Comparison of ENCODE assay signal across 12 mouse cellular contexts in the genomic region with DNA sequence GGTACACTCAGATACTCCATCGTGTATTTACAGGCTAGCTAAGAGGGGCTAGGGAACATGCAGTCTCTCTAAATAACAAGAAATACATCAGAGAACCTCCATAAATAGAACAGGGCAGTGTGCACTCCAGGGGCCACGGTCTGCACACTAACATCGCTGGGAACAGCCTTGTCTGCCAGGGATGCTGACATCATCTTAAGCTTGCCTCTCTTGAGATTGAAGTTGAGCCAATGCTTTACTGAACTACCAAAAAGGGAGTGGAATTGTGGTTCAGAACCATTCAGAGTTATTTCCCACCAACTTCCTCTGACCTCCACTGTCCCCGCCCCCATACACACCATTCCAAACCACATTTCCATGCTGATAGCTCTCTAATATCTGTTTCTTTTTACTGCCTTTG.
DNase-seq lines count a peak whose midpoint lies in the region; ATAC-seq and TF ChIP-seq lines count a peak whose summit lies in the region.
"Had no signal": no experiment of that assay in that cellular context is flagged by ENCODE, and none has a peak within 500 bp of the region (broad histone marks: within the 10 kb centered on the region; RNA-seq: fewer than 3 reads in every experiment).

No protein-coding gene starts in this region.

- H3K4me3 ChIP-seq in kidney, embryonic 14.5 days (ENCODE audit: low read length): no peak overlapping the region
- no peak overlapping the region for H3K4me3 ChIP-seq in heart, embryonic 13.5 days
- no peak overlapping the region for H3K4me3 ChIP-seq in hindbrain, postnatal 0 days (ENCODE audit: low read length)
- H3K4me3 ChIP-seq: midbrain, embryonic 10.5 days had no signal

- ATAC-seq in kidney, embryonic 14.5 days (ENCODE audit: low FRiP score, low TSS enrichment): no peak
- no peak; the same call in 1 of the 2 replicates for ATAC-seq in heart, embryonic 13.5 days (ENCODE audit: extremely low read depth, insufficient number of reproducible peaks, low FRiP score, low TSS enrichment)
- ATAC-seq in hindbrain, postnatal 0 days: no peak
- ATAC-seq: intestine, postnatal 0 days had no signal

- no peak for TF ChIP-seq POLR2A in brain, embryonic 14.5 days (IDR thresholded peaks at IDR 0.05; ENCODE audit: borderline replicate concordance, extremely low read depth, insufficient read depth, insufficient read length, poor library complexity, severe bottlenecking)

- H3K4me1 ChIP-seq in kidney, embryonic 14.5 days (ENCODE audit: control insufficient read depth, insufficient read depth, low read length): no peaks in the 10 kb centered on the region
- peaks cover 18% of the 10 kb centered on the region for H3K4me1 ChIP-seq in heart, embryonic 13.5 days
- H3K4me1 ChIP-seq in hindbrain, postnatal 0 days (ENCODE audit: insufficient read depth, low read length): no peaks in the 10 kb centered on the region

- no peak overlapping the region for H3K4me2 ChIP-seq in kidney, embryonic 14.5 days (replicated peaks; ENCODE audit: low read depth, low read length)
- peak overlapping the region; percentile 9; the same call in 1 of the 2 replicates for H3K4me2 ChIP-seq in heart, embryonic 13.5 days
- no peak overlapping the region for H3K4me2 ChIP-seq in hindbrain, postnatal 0 days (ENCODE audit: low read depth, low read length)
- H3K4me2 ChIP-seq: liver, embryonic 11.5 days had no signal

- H3K9ac ChIP-seq in kidney, embryonic 14.5 days (ENCODE audit: low read depth, low read length): no peak overlapping the region
- no peak overlapping the region for H3K9ac ChIP-seq in heart, embryonic 13.5 days
- no peak overlapping the region for H3K9ac ChIP-seq in hindbrain, postnatal 0 days (replicated peaks; ENCODE audit: low read length)

- H3K9me3 ChIP-seq in kidney, embryonic 14.5 days (ENCODE audit: control insufficient read depth, low read length): no peaks in the 10 kb centered on the region
- H3K9me3 ChIP-seq in heart, embryonic 13.5 days: no peaks in the 10 kb centered on the region
- H3K9me3 ChIP-seq in hindbrain, postnatal 0 days (ENCODE audit: low read length): no peaks in the 10 kb centered on the region
- H3K9me3 ChIP-seq: midbrain, embryonic 10.5 days had no signal

- H3K36me3 ChIP-seq in kidney, embryonic 14.5 days (ENCODE audit: control insufficient read depth, insufficient read depth, low read length): no peaks in the 10 kb centered on the region
- H3K36me3 ChIP-seq in heart, embryonic 13.5 days: no peaks in the 10 kb centered on the region
- no peaks in the 10 kb centered on the region for H3K36me3 ChIP-seq in hindbrain, postnatal 0 days (ENCODE audit: insufficient read depth, low read length)
- H3K36me3 ChIP-seq: midbrain, embryonic 10.5 days had no signal

- H3K27ac ChIP-seq in kidney, embryonic 14.5 days (ENCODE audit: low read depth, low read length): no peak overlapping the region
- peak overlapping the region; percentile 79 for H3K27ac ChIP-seq in heart, embryonic 13.5 days (replicated peaks)
- no peak overlapping the region for H3K27ac ChIP-seq in hindbrain, postnatal 0 days
- H3K27ac ChIP-seq: midbrain, embryonic 10.5 days had no signal

- H3K27me3 ChIP-seq in kidney, embryonic 14.5 days (ENCODE audit: control insufficient read depth, insufficient read depth, low read length): no peaks in the 10 kb centered on the region
- H3K27me3 ChIP-seq in heart, embryonic 13.5 days (replicated peaks): no peaks in the 10 kb centered on the region
- H3K27me3 ChIP-seq in hindbrain, postnatal 0 days (ENCODE audit: insufficient read depth, low read length): no peaks in the 10 kb centered on the region

- peak; percentile 3 for DNase-seq in kidney, adult 9 months
- peak; percentile 20 for DNase-seq in brain, embryonic 14.5 days (ENCODE audit: low read depth)
- DNase-seq in lung, postnatal 10 days: peak; percentile 51
- no peak for DNase-seq in hindbrain, postnatal 0 days (ENCODE audit: low spot score)
- no peak for DNase-seq in thymus, postnatal 14 days
- DNase-seq in embryo, embryonic 10 days (ENCODE audit: low spot score): no peak
- DNase-seq: cerebellum, postnatal 14 days had no signal

- WGBS in kidney, embryonic 14.5 days: 81% methylated on average over 4 of the region's 4 CpGs
- WGBS in heart, embryonic 13.5 days: 27% methylated on average over 4 of the region's 4 CpGs
- 78% methylated on average over 4 of the region's 4 CpGs for WGBS in hindbrain, postnatal 0 days

- TF ChIP-seq CTCF in brain, embryonic 14.5 days (IDR thresholded peaks at IDR 0.05; ENCODE audit: borderline replicate concordance, extremely low read depth, insufficient read depth, insufficient read length): no peak
- TF ChIP-seq CTCF in hindbrain, postnatal 0 days (IDR thresholded peaks at IDR 0.05; ENCODE audit: low read depth): no peak

Comparison
In these comparisons a context has a peak if more than half of its experiments do, and no peak if none do; other contexts are left out.
1. DNase-seq: peak in kidney, adult 9 months (single experiment), brain, embryonic 14.5 days (single experiment) and lung, postnatal 10 days (single experiment); none in hindbrain, postnatal 0 days (single experiment), thymus, postnatal 14 days (single experiment) and embryo, embryonic 10 days (single experiment).